Mouse (Mus musculus) erythroblast, embryonic 14.5 days (primary cell): ENCODE data around the gene Wrap73. TPM values are rescaled to one million over a fixed set of nuclear protein-coding genes. Genes with fewer than 3 reads are reported as not detected.
A peak's percentile ranks its signal among the peaks of the same experiment; 100 is the strongest.

Experiments used
- H3K27me3 ChIP-seq: 2 replicates; pipeline ENCODE4 v1.6.1; 2012; ENCODE audit warnings: inconsistent platforms; ENCODE audit not compliant: control insufficient read depth
- H3K36me3 ChIP-seq: 2 replicates; pipeline ENCODE4 v1.6.1; 2012; ENCODE audit warnings: mild to moderate bottlenecking, inconsistent platforms; ENCODE audit not compliant: control insufficient read depth
- H3K4me1 ChIP-seq: 2 replicates; pipeline ENCODE4 v1.6.1; 2012; ENCODE audit warnings: inconsistent platforms; ENCODE audit not compliant: control insufficient read depth
- H3K4me3 ChIP-seq: replicated peaks from 2 replicates; pipeline ENCODE3; 2012; ENCODE audit warnings: moderate library complexity, mild to moderate bottlenecking, inconsistent platforms
- H3K9me3 ChIP-seq: 2 replicates; pipeline ENCODE4 v1.6.1; 2012; ENCODE audit warnings: low read length, inconsistent platforms, mixed read lengths; ENCODE audit not compliant: control insufficient read depth
- GATA1 ChIP-seq: IDR thresholded peaks from 2 replicates; pipeline ENCODE4 v1.6.1; 2012; ENCODE audit warnings: low read length, inconsistent platforms, mixed read lengths
- TAL1 ChIP-seq: IDR thresholded peaks from 3 replicates; pipeline ENCODE4 v1.6.1; 2012; ENCODE audit warnings: low read length, inconsistent platforms, mixed read lengths
- polyA plus RNA-seq: library from polyadenylated mRNA; stranded (reverse); fragments of >175 nt; gene quantifications from 2 replicates; pipeline ENCODE4 v1.2.3, GENCODE M21; 2012

Wrap73 gene
- polyA plus RNA-seq, 1 experiment, result 1.4 TPM

- H3K27me3 ChIP-seq, result no peaks in the 10 kb centered on the region
- peaks cover 98% of the 10 kb centered on the region for H3K36me3 ChIP-seq
- H3K4me1 ChIP-seq, result peaks cover 33% of the 10 kb centered on the region
- H3K4me3 ChIP-seq, result no peak overlapping the region
- no peaks in the 10 kb centered on the region for H3K9me3 ChIP-seq
- TF ChIP-seq GATA1, result no peak
- TF ChIP-seq TAL1, result no peak
These were observed 11.9 kb downstream of the Wrap73 start for GRCm38 (mm10) chr4:154154104-154154503.

DNA sequence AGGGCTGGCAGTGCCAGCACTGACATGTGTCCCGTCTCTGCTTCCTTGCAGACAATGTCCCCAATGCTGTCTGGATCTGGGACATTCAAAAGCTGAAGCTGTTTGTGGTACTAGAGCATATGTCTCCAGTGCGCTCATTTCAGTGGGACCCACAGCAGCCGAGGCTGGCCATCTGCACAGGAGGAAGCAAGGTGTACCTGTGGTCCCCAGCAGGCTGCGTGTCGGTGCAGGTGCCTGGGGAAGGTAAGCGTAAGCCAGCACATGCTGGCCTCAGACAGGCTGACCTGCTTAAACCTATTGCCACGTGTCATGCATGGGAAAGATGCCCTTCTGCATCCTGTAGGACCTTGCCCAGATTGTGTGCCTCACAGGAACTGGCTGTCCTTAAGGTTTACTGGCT, 13.9 kb downstream of the Wrap73 start:
- Histone ChIP-seq H3K36me3 (peaks cover 87% of the 10 kb centered on the region), H3K27me3 (no peaks in the 10 kb centered on the region), H3K4me3 (no peak overlapping the region), H3K4me1 (peaks cover 41% of the 10 kb centered on the region), H3K9me3 (0 out of 2 replicates have a peak, but pooled peaks cover 2% of the 10 kb centered on the region)
- TF ChIP-seq GATA1 (no peak), TAL1 (no peak)

- Histone ChIP-seq H3K36me3 (peaks cover 67% of the 10 kb centered on the region), H3K27me3 (no peaks in the 10 kb centered on the region), H3K4me1 (peaks cover 59% of the 10 kb centered on the region), H3K4me3 (no peak overlapping the region), H3K9me3 (0 out of 2 replicates have a peak, but pooled peaks cover 2% of the 10 kb centered on the region)
- TF ChIP-seq GATA1 (no peak), TAL1 (no peak)
These were observed 15.9 kb downstream of the Wrap73 start for GRCm38 (mm10) chr4:154157970-154158662.

- TF ChIP-seq GATA1 (no peak), TAL1 (no peak)
- peaks cover 60% of the 10 kb centered on the region for H3K36me3 ChIP-seq
- H3K4me3 ChIP-seq, result peak overlapping the region; percentile 89
- peaks cover 68% of the 10 kb centered on the region for H3K4me1 ChIP-seq
- H3K27me3 ChIP-seq, result no peaks in the 10 kb centered on the region
- H3K9me3 ChIP-seq, result 0 out of 2 replicates have a peak, but pooled peaks cover 2% of the 10 kb centered on the region
These were observed 16.8 kb downstream of the Wrap73 start for GRCm38 (mm10) chr4:154159002-154159401.

DNA sequence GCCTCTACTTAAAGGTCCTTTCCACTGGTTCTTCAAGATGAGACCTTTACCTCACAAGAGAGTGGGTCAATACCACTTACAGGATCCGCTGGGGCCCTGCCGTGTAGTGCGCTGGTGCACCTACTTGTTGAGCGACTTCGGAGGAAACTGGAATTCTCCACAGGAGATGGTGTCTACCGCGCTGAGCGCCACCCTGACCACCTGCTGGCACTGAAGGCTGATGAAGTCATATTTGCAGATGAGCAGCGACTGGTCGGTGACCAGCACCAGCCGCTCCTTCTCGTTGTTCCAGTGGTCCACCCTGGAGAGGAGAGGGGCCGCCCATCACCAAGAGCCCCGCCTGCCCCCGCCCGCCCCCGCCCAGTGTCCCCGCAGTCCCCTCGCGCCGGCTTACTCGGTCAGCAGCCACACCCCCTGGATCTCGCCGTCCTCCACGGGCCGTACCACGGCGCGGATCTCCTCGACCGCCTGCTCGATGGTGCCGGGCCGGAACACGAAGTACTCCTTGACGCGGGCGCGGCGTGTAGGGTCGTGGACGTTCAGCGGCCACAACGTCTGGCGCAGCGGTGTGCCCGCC, 17.9 kb downstream of the Wrap73 start:
- Histone ChIP-seq H3K36me3 (peaks cover 49% of the 10 kb centered on the region), H3K4me1 (peaks cover 67% of the 10 kb centered on the region), H3K9me3 (0 out of 2 replicates have a peak, but pooled peaks cover 2% of the 10 kb centered on the region), H3K27me3 (no peaks in the 10 kb centered on the region), H3K4me3 (peak overlapping the region; percentile 89)
- TF ChIP-seq GATA1 (no peak), TAL1 (no peak)

- Histone ChIP-seq H3K36me3 (peaks cover 42% of the 10 kb centered on the region), H3K4me3 (peak within 1 kb of the TSS; percentile 89), H3K9me3 (0 out of 2 replicates have a peak, but pooled peaks cover 2% of the 10 kb centered on the region), H3K4me1 (peaks cover 64% of the 10 kb centered on the region), H3K27me3 (no peaks in the 10 kb centered on the region)
- TF ChIP-seq GATA1, result peak; percentile 78
- TF ChIP-seq TAL1, result peak; percentile 72
These were observed 18.6 kb downstream of the Wrap73 start, which contains the start of gene Tprgl for GRCm38 (mm10) chr4:154160538-154161390. TSS of gene Tprgl (minus strand) at chr4:154160666.

- Histone ChIP-seq H3K27me3 (peaks cover 4% of the 10 kb centered on the region), H3K4me1 (peaks cover 49% of the 10 kb centered on the region), H3K36me3 (peaks cover 17% of the 10 kb centered on the region), H3K4me3 (no peak overlapping the region), H3K9me3 (0 out of 2 replicates have a peak, but pooled peaks cover 2% of the 10 kb centered on the region)
- no peak for TF ChIP-seq GATA1
- TF ChIP-seq TAL1, result no peak
These were observed 21.1 kb downstream of the Wrap73 start for GRCm38 (mm10) chr4:154163296-154163695.

DNA sequence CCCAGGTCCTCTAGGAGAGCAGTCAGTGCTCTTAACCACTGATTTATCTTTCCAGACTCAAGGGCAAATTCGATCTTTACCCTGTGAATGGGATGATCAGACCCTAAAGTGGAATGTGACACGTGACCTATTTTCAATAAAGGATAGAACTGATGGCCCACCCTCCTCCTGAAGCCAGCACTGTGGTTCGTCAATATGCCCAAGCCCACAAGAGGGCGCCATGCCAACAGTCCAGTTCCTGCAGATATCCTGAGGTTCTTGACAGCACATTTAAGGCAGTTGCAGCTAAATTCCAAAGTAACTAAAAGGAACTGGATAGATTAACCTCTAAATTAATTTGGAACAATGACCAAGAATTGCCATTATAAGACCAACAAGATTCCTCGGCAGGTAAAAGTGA, 24.9 kb downstream of the Wrap73 start:
- TF ChIP-seq GATA1 (no peak), TAL1 (no peak)
- Histone ChIP-seq H3K4me1 (peaks cover 24% of the 10 kb centered on the region), H3K4me3 (no peak overlapping the region), H3K9me3 (peaks cover 2% of the 10 kb centered on the region; the same call in 1 of the 2 replicates), H3K27me3 (peaks cover 42% of the 10 kb centered on the region), H3K36me3 (no peaks in the 10 kb centered on the region; the same call in 1 of the 2 replicates)
